Mouse (Mus musculus) lung, postnatal 0 days (tissue): ENCODE data around the gene Grin2a. TPM values are rescaled to one million over a fixed set of nuclear protein-coding genes. Genes with fewer than 3 reads are reported as not detected.
A peak's percentile ranks its signal among the peaks of the same experiment; 100 is the strongest.

Experiments
- ATAC-seq: fragments of 200-750 bp; cut with Nextera tagmentation; 2 replicates; pipeline ENCODE4 v1.8.0; 2017; ENCODE audit warnings: moderate library complexity
- DNase-seq: peaks from one replicate; pipeline ENCODE4 v3.0.0-alpha.2; 2016; ENCODE audit warnings: low spot score
- H3K27ac ChIP-seq: fragments of 300-500 bp; sonication (generic); 2 replicates; pipeline ENCODE4 v1.5.1; 2014; ENCODE audit warnings: antibody characterized with exemption, mild to moderate bottlenecking, low read length, mixed read lengths
- H3K27me3 ChIP-seq: fragments of 300-500 bp; sonication (generic); replicated peaks from 2 replicates; pipeline ENCODE4 v1.6.1; 2014; ENCODE audit warnings: low read length, mixed read lengths; ENCODE audit not compliant: insufficient read depth
- H3K36me3 ChIP-seq: fragments of 300-500 bp; sonication (generic); 2 replicates; pipeline ENCODE4 v1.6.1; 2014; ENCODE audit warnings: low read length, mixed read lengths; ENCODE audit not compliant: insufficient read depth
- H3K4me1 ChIP-seq: fragments of 300-500 bp; sonication (generic); 2 replicates; pipeline ENCODE4 v1.6.1; 2014; ENCODE audit warnings: antibody characterized with exemption, low read depth, low read length, mixed read lengths; ENCODE audit not compliant: insufficient read depth
- H3K4me2 ChIP-seq: fragments of 300-500 bp; sonication (generic); replicated peaks from 2 replicates; pipeline ENCODE4 v1.6.1; 2014; ENCODE audit warnings: low read depth, mild to moderate bottlenecking, low read length, moderate library complexity, mixed read lengths
- H3K4me3 ChIP-seq: fragments of 300-500 bp; sonication (generic); 2 replicates; pipeline ENCODE4 v1.5.1; 2014; ENCODE audit warnings: low read depth, low read length
- H3K9ac ChIP-seq: fragments of 300-500 bp; sonication (generic); replicated peaks from 2 replicates; pipeline ENCODE4 v1.6.1; 2014; ENCODE audit warnings: low read depth, mild to moderate bottlenecking
- H3K9me3 ChIP-seq: fragments of 300-500 bp; sonication (generic); 2 replicates; pipeline ENCODE4 v1.6.1; 2016; ENCODE audit warnings: low read length, mixed read lengths
- CTCF ChIP-seq: IDR thresholded peaks from 2 replicates; pipeline ENCODE4 v1.5.1; 2016; ENCODE audit warnings: antibody characterized with exemption, mild to moderate bottlenecking
- EP300 ChIP-seq: IDR thresholded peaks from 2 replicates; pipeline ENCODE4 v1.6.1; 2016; ENCODE audit warnings: antibody characterized with exemption, mild to moderate bottlenecking, control low read depth
- WGBS: fragments of 180-500 bp; shearing (Covaris S2); extraction: QIAGEN DNeasy Blood & Tissue Kit; methylation state at CpG from one replicate; pipeline ENCODE4 v1.1.7; 2014; 5-methylcytosine and 5-hydroxymethylcytosine counted together
- polyA plus RNA-seq: library from polyadenylated mRNA; unstranded; fragments of >200 nt; fragmentation: Nextera tagmentation; extraction: Ambion mirVana; gene quantifications from 2 replicates; pipeline ENCODE4 v1.2.1, GENCODE M21; 2015

Grin2a gene
- polyA plus RNA-seq, 1 experiment from 2014 or later = 0.06 TPM

DNA sequence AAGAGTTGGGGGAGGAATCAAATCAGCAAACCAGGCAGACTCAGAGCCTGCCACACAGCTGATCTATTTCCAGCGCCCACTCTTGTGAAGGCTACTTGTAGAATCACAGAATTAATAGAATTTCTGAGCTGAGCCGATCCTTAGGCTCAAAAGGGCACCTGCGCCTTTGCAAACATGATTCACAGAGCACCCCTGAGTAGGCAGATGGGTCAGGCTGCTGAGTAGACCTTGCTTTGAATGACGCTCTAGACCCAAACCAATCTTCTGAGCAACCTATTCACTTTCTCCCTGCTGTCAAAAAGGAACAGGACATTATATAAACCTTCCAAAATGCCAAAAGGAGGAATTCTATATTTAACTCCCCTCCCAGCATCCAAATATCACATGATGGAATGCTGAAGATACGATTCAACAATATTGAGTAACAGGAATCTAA lies 41.9 kb downstream of the Grin2a start:
- no peak for TF ChIP-seq EP300
- no peak for TF ChIP-seq CTCF
- H3K4me3 ChIP-seq = no peak overlapping the region
- no peak overlapping the region for H3K4me2 ChIP-seq
- ATAC-seq = no peak
- H3K36me3 ChIP-seq = no peaks in the 10 kb centered on the region
- no peaks in the 10 kb centered on the region for H3K27me3 ChIP-seq
- no peak overlapping the region for H3K9ac ChIP-seq
- 68% methylated on average over 5 of the region's 5 CpGs for WGBS
- no peaks in the 10 kb centered on the region for H3K4me1 ChIP-seq
- no peak overlapping the region for H3K27ac ChIP-seq
- no peaks in the 10 kb centered on the region for H3K9me3 ChIP-seq
- DNase-seq = no peak

GRCm38 (mm10) chr16:9949250-9949649 lies 46.1 kb downstream of the Grin2a start:
- ATAC-seq (no peak), DNase-seq (no peak)
- Histone ChIP-seq H3K4me3 (no peak overlapping the region), H3K9ac (no peak overlapping the region), H3K4me2 (no peak overlapping the region), H3K4me1 (no peaks in the 10 kb centered on the region), H3K27ac (no peak overlapping the region), H3K36me3 (no peaks in the 10 kb centered on the region), H3K27me3 (no peaks in the 10 kb centered on the region), H3K9me3 (no peaks in the 10 kb centered on the region)
- TF ChIP-seq CTCF (no peak), EP300 (no peak)
- 73% methylated on average over 3 of the region's 3 CpGs for WGBS

DNA sequence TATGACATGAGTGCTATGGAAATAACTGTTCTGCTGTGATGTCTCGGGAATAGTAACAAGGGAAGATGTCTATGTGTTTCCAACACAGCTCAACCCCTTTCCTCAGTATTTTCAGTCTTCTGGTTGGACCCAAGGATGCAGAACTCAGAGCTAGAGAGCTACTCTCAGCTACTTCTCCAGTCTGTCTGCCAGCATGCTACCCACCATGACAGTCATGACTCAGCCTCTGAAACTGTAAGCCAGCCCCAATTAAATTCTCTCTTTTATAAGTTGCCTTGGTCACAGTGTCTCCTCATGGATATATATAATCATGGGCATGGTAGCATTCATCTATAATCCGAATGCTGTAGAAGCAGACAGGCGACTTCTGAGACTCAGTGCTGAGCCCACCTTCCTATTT lies 47.9 kb downstream of the Grin2a start:
- H3K9ac ChIP-seq = no peak overlapping the region
- ATAC-seq (no peak), DNase-seq (no peak)
- H3K27ac ChIP-seq = no peak overlapping the region
- no peaks in the 10 kb centered on the region for H3K36me3 ChIP-seq
- H3K9me3 ChIP-seq = no peaks in the 10 kb centered on the region
- TF ChIP-seq CTCF = no peak
- no peak for TF ChIP-seq EP300
- H3K4me3 ChIP-seq = no peak overlapping the region
- 72% methylated on average over 3 of the region's 3 CpGs for WGBS
- H3K27me3 ChIP-seq = no peaks in the 10 kb centered on the region
- H3K4me2 ChIP-seq = no peak overlapping the region
- no peaks in the 10 kb centered on the region for H3K4me1 ChIP-seq

DNA sequence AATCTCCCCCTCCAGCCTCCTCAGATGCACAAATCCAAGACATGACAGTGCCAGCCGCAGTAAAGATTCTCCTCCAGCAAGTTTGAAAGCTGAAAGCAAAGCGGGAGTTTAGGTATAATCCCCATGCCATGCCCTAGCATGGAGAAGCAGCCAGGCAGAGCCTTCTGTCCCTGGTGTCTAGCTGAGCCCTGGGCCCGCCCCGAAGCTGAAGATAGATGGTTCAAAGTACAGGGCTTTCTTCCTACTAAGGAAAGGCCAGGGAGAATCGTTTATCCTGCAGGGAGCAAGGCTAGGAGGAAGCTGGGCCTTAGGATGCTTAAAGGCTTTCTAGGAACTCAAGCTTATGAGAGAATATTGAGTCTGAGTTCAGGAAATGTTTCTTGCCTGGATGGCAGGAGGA lies 50.5 kb downstream of the Grin2a start:
- Histone ChIP-seq H3K9me3 (no peaks in the 10 kb centered on the region), H3K27me3 (no peaks in the 10 kb centered on the region), H3K9ac (no peak overlapping the region), H3K27ac (no peak overlapping the region), H3K4me2 (no peak overlapping the region), H3K36me3 (no peaks in the 10 kb centered on the region), H3K4me1 (no peaks in the 10 kb centered on the region), H3K4me3 (no peak overlapping the region)
- TF ChIP-seq CTCF (no peak), EP300 (no peak)
- WGBS = 67% methylated on average over 5 of the region's 5 CpGs
- no peak for ATAC-seq
- DNase-seq = no peak

- no peak for ATAC-seq
- whole genome bisulfite sequencing = 28% methylated on average over 8 of the region's 8 CpGs
- Histone ChIP-seq H3K4me2 (no peak overlapping the region), H3K9me3 (no peaks in the 10 kb centered on the region), H3K4me1 (no peaks in the 10 kb centered on the region), H3K9ac (no peak overlapping the region), H3K36me3 (no peaks in the 10 kb centered on the region), H3K27me3 (no peaks in the 10 kb centered on the region), H3K4me3 (no peak overlapping the region), H3K27ac (no peak overlapping the region)
- no peak for DNase-seq
- TF ChIP-seq CTCF (peak; percentile 28; the same call in 1 of the 2 replicates), EP300 (no peak)
These were observed 53.9 kb downstream of the Grin2a start for GRCm38 (mm10) chr16:9941306-9941930.

DNA sequence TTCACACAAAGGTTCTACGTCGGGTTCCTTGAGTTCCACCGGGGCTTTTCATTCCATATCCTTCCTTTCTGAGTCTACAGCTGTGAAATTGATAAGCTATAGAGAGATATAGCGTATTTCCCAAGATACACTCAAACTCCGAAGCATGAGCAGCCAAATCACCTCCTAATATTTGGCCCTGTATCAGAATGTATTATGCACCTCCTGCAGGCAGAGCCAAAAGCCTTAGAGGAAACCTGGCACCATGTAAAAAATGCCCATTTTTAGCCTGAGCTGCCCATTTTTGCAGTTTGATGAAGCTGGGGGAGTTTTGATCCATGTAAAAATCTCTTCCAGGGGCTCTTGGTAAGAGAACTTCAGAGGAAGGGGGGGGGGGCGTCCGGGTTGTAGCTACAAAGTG lies 54.6 kb downstream of the Grin2a start:
- Histone ChIP-seq H3K9me3 (no peaks in the 10 kb centered on the region), H3K4me2 (no peak overlapping the region), H3K4me3 (no peak overlapping the region), H3K27ac (no peak overlapping the region), H3K4me1 (no peaks in the 10 kb centered on the region), H3K9ac (no peak overlapping the region), H3K27me3 (no peaks in the 10 kb centered on the region), H3K36me3 (no peaks in the 10 kb centered on the region)
- ATAC-seq = no peak
- TF ChIP-seq CTCF = no peak
- TF ChIP-seq EP300 = no peak
- WGBS = 81% methylated on average over 7 of the region's 7 CpGs
- no peak for DNase-seq

GRCm38 (mm10) chr16:9910672-9911071 lies 84.7 kb downstream of the Grin2a start:
- no peaks in the 10 kb centered on the region for H3K27me3 ChIP-seq
- no peak for TF ChIP-seq EP300
- TF ChIP-seq CTCF = no peak
- DNase-seq (no peak), ATAC-seq (no peak)
- H3K9ac ChIP-seq = no peak overlapping the region
- no peaks in the 10 kb centered on the region for H3K9me3 ChIP-seq
- no peak overlapping the region for H3K27ac ChIP-seq
- H3K36me3 ChIP-seq = no peaks in the 10 kb centered on the region
- no peaks in the 10 kb centered on the region for H3K4me1 ChIP-seq
- 72% methylated on average over 3 of the region's 3 CpGs for WGBS
- H3K4me2 ChIP-seq = no peak overlapping the region
- no peak overlapping the region for H3K4me3 ChIP-seq
